Mouse (Mus musculus) heart, embryonic 14.5 days (tissue): ENCODE measurements around the gene Herc1. TPM values are rescaled to one million over a fixed set of nuclear protein-coding genes. Genes with fewer than 3 reads are reported as not detected.
"Not testable (repeated sequence)": the region's sequence is repeated elsewhere in the genome, so short reads cannot be mapped to it uniquely, and the experiment has no call there.

Source experiments
- ATAC-seq: fragments of 200-750 bp; cut with Nextera tagmentation; 2 replicates; pipeline ENCODE4 v1.8.0; 2017; ENCODE audit warnings: low read depth, moderate TSS enrichment; ENCODE audit not compliant: insufficient number of reproducible peaks, insufficient read depth, low FRiP score
- H3K27ac ChIP-seq, 2 experiments: fragments of 200-500 bp in 1 of 2; fragments of 300-500 bp in 1 of 2; sonication (generic) in 1 of 2; replicated peaks in 1 of 2; 2 replicates each; pipeline ENCODE4 v1.5.1; 2012 to 2014; ENCODE audit warnings: low read depth in 2 of 2, low read length in 2 of 2, control low read depth in 1 of 2, mild to moderate bottlenecking in 1 of 2, mixed read lengths in 1 of 2; ENCODE audit not compliant: control insufficient read depth in 1 of 2, insufficient read depth in 1 of 2
- H3K27me3 ChIP-seq: fragments of 300-500 bp; sonication (generic); 2 replicates; pipeline ENCODE4 v1.6.1; 2014; ENCODE audit warnings: mild to moderate bottlenecking, low read length, control low read depth; ENCODE audit not compliant: control insufficient read depth, insufficient read depth
- H3K36me3 ChIP-seq: fragments of 300-500 bp; sonication (generic); 2 replicates; pipeline ENCODE4 v1.6.1; 2014; ENCODE audit warnings: mild to moderate bottlenecking, control low read depth, low read length, mixed read lengths; ENCODE audit not compliant: control insufficient read depth, insufficient read depth
- H3K4me1 ChIP-seq, 2 experiments: fragments of 200-500 bp in 1 of 2; fragments of 300-500 bp in 1 of 2; sonication (generic) in 1 of 2; 2 replicates each; pipeline ENCODE4 v1.6.1; 2012 to 2014; ENCODE audit warnings: low read length in 2 of 2, control low read depth in 1 of 2, mixed read lengths in 1 of 2; ENCODE audit not compliant: control insufficient read depth in 2 of 2, insufficient read depth in 2 of 2
- H3K4me2 ChIP-seq: fragments of 300-500 bp; sonication (generic); 2 replicates; pipeline ENCODE4 v1.6.1; 2014; ENCODE audit warnings: mild to moderate bottlenecking, low read length
- H3K4me3 ChIP-seq, 2 experiments: fragments of 200-500 bp in 1 of 2; fragments of 300-500 bp in 1 of 2; sonication (generic) in 1 of 2; 2 replicates each; pipeline ENCODE4 v1.5.1; 2012 to 2014; ENCODE audit warnings: low read length in 2 of 2, mild to moderate bottlenecking in 2 of 2, control low read depth in 1 of 2, low read depth in 1 of 2, moderate library complexity in 1 of 2; ENCODE audit not compliant: control insufficient read depth in 1 of 2, insufficient read depth in 1 of 2
- H3K9ac ChIP-seq: fragments of 300-500 bp; sonication (generic); 2 replicates; pipeline ENCODE4 v1.6.1; 2014; ENCODE audit warnings: mild to moderate bottlenecking, low read length
- H3K9me3 ChIP-seq: fragments of 300-500 bp; sonication (generic); 2 replicates; pipeline ENCODE4 v1.6.1; 2016; ENCODE audit warnings: low read length, control low read depth; ENCODE audit not compliant: control insufficient read depth
- WGBS: fragments of 180-500 bp; shearing (Covaris S2); extraction: QIAGEN DNeasy Blood & Tissue Kit; methylation state at CpG from one replicate; pipeline ENCODE4 v1.1.7; 2014; 5-methylcytosine and 5-hydroxymethylcytosine counted together
- polyA plus RNA-seq: library from polyadenylated mRNA; unstranded; fragments of >200 nt; fragmentation: Nextera tagmentation; extraction: Ambion mirVana; gene quantifications from 2 replicates; pipeline ENCODE4 v1.2.1, GENCODE M21; 2014

The Herc1 gene
- polyA plus RNA-seq, 1 experiment from 2014 or later, result 23.1 TPM

DNA sequence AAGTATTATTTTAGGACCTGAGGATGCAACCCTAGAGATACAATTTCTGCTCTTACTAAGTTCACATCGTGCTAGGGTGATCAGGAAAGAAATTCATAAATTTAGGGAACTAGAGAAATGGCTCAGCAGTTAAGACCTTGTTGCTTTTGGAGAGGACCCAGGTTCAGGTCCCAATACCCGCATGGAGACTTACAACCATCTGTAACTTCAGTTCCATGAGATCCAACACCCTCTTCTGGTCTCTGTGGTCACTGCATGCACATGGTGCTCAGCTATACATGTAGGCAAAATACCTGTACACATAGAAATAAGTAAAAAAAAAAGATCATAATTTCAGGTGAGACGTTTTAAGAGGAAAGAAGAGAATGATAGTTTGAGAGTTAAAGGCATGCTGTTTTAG, 23.2 kb downstream of the Herc1 start:
- Histone ChIP-seq H3K4me3 (no peak overlapping the region), H3K27ac (no peak overlapping the region), H3K4me1 (peaks cover 1 to 6% of the 10 kb centered on the region in 2 experiments; a peak in 3 of 4 replicates), H3K9ac (no peak overlapping the region), H3K9me3 (no peaks in the 10 kb centered on the region), H3K27me3 (no peaks in the 10 kb centered on the region), H3K36me3 (peaks cover 35% of the 10 kb centered on the region), H3K4me2 (no peak overlapping the region)
- ATAC-seq, result no peak
- 97% methylated on average over 3 of the region's 3 CpGs for WGBS

DNA sequence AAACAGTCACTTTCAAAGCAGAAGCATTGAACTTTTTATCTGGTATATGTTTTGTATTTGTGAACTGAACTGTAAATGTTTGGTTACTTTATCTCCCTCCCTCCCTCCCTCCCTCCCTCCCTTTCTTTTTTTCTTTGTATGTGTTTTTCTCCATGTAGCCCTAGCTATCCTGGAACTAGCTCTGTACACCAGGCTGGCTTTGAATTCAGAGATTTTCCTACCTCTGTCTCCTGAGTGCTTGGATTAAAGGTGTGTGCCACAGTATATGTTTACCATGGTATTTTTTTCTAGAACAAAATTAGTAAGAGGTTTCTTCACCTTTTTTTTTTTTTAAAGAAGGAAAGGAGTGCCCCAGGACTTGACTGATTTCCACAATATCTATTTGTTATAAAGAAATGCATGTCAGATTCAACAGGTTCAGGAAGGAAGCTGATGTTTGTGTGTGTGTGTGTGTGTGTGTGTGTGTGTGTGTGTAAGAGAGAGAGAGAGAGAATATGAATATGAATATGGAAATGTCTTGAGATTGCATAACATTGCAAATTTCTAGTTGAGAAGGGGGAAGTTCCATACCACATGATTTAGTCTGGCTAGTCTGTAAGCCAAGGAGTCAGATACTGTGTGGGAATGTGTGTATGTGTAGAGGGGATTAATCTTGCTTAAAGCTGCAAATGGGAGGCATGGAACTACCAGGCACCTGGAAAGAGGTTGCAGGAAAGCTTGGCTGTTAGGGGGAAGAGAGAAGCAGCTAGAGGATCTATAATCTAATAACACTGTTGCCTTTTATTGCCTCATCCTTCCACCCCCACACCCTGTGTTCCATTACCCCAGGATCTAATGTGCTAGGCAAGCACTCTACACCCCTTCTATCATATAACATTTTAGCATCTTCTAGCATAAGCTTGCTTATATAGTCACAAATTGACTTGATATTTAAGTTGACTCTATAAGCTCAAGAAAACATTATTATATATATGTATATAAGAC, 24.5 kb downstream of the Herc1 start:
- no peak for ATAC-seq
- Histone ChIP-seq H3K4me2 (no peak overlapping the region), H3K4me1 (no peaks in the 10 kb centered on the region), H3K27me3 (no peaks in the 10 kb centered on the region), H3K4me3 (no peak overlapping the region), H3K27ac (no peak overlapping the region), H3K36me3 (peaks cover 38% of the 10 kb centered on the region), H3K9me3 (no peaks in the 10 kb centered on the region), H3K9ac (no peak overlapping the region)

DNA sequence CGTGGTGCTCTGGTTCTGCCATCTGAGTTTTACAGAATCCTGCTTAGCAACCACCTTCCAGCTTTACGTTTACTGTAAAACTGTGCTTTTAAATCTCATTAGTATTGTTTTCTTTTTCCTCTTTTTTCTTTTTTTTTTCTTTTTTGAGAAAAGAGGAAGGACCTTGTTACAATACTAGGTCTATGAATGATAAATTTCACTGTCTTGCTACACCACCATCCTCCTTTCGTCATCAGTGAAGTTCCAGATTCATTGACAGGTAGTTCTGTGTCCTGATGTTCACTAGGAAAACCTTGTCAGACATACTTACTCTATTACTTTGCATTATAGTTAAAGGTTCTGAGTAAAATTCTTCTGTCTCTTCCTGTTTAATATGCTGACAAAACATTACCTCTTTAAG, 33.2 kb downstream of the Herc1 start:
- no peak for ATAC-seq
- Histone ChIP-seq H3K36me3 (peaks cover 36% of the 10 kb centered on the region), H3K4me1 (no peaks in the 10 kb centered on the region), H3K4me2 (no peak overlapping the region), H3K27ac (no peak overlapping the region), H3K27me3 (no peaks in the 10 kb centered on the region), H3K9me3 (no peaks in the 10 kb centered on the region), H3K4me3 (no peak overlapping the region), H3K9ac (no peak overlapping the region)
- whole genome bisulfite sequencing, result 89% methylated on average over 3 of the region's 3 CpGs

GRCm38 (mm10) chr9:66390338-66390737, 40.1 kb downstream of the Herc1 start:
- WGBS, result 94% methylated on average over 2 of the region's 2 CpGs
- not testable (repeated sequence) for H3K4me3 ChIP-seq, H3K4me2 ChIP-seq, H3K27me3 ChIP-seq, H3K4me1 ChIP-seq, H3K27ac ChIP-seq, H3K9ac ChIP-seq, H3K9me3 ChIP-seq, ATAC-seq
- peaks cover 59% of the 10 kb centered on the region for H3K36me3 ChIP-seq

GRCm38 (mm10) chr9:66393304-66393703, 43.1 kb downstream of the Herc1 start:
- H3K9me3 ChIP-seq, result no peaks in the 10 kb centered on the region
- H3K36me3 ChIP-seq, result peaks cover 59% of the 10 kb centered on the region
- no peaks in the 10 kb centered on the region for H3K27me3 ChIP-seq

DNA sequence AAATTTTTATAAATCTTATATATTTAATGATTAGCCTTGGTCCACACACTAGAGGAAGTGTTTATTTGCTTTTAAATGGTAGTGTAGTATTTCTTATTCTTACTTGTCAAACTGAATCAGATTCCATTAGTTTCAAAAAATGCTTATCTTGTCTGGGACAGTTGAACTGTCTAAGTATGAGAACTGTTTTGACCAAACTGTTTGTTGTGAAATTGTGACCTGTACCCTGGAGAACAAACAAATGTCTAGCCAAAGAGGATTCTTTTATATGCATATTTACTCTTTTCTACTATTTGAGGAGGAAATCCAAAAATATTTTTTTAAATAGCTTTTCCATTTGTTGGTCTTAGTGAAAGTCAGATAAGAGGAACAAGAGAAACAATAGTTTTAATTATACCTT, 73.2 kb downstream of the Herc1 start:
- H3K9ac ChIP-seq, result no peak overlapping the region
- H3K36me3 ChIP-seq, result peaks cover 28% of the 10 kb centered on the region
- no peaks in the 10 kb centered on the region for H3K9me3 ChIP-seq
- no peaks in the 10 kb centered on the region for H3K27me3 ChIP-seq
- no peak overlapping the region for H3K4me3 ChIP-seq
- ATAC-seq, result no peak
- H3K27ac ChIP-seq, result no peak overlapping the region
- no peaks in the 10 kb centered on the region for H3K4me1 ChIP-seq
- no peak overlapping the region for H3K4me2 ChIP-seq

More at GRCm38 (mm10) chr9:66393304-66393703, 43.1 kb downstream of the Herc1 start:
- Histone ChIP-seq H3K4me1 (no peaks in the 10 kb centered on the region), H3K4me2 (no peak overlapping the region), H3K4me3 (no peak overlapping the region), H3K9ac (no peak overlapping the region), H3K27ac (no peak overlapping the region)
- ATAC-seq, result no peak
- WGBS, result 85% methylated on average over 5 of the region's 5 CpGs

GRCm38 (mm10) chr9:66440007-66440406, 89.8 kb downstream of the Herc1 start:
- Histone ChIP-seq H3K4me2 (no peak overlapping the region), H3K9me3 (no peaks in the 10 kb centered on the region), H3K4me1 (no peaks in the 10 kb centered on the region), H3K27ac (no peak overlapping the region), H3K36me3 (peaks cover 72% of the 10 kb centered on the region), H3K27me3 (no peaks in the 10 kb centered on the region), H3K4me3 (no peak overlapping the region), H3K9ac (no peak overlapping the region)
- no peak for ATAC-seq
- WGBS, result 93% methylated on average over 8 of the region's 8 CpGs
